Comparison of ENCODE assay signal across 9 mouse cellular contexts in the genomic region with DNA sequence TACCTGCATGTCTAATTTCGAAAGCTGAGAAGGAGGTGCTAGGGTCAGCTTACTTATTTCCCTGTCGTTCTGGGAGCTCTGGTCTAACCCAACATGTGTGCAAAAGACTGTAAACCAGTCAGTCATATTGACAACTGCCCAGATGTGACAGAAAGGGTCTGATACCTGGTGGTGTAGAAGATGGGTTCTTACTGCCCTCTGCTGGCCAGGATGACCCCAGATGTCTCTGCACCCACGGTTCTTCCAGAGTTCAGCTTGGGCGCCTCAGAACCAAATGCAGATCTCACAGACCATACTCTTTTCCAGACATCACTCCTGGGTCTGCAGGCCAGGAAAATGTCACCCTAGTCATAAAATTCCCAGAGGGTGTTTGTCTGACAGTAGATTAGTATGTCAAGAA. TPM values are rescaled to one million over a fixed set of nuclear protein-coding genes. Genes with fewer than 3 reads are reported as not detected.
A peak's percentile ranks its signal among the peaks of the same experiment; 100 is the strongest.
DNase-seq lines count a peak whose midpoint lies in the region; ATAC-seq and TF ChIP-seq lines count a peak whose summit lies in the region.
"Had no signal": no experiment of that assay in that cellular context is flagged by ENCODE, and none has a peak within 500 bp of the region (broad histone marks: within the 10 kb centered on the region; RNA-seq: fewer than 3 reads in every experiment).

No protein-coding gene starts in this region.

- H3K4me1 ChIP-seq in cerebellum, adult 2 months (ENCODE audit: control insufficient read depth, insufficient read depth, low read length) = peaks cover 11% of the 10 kb centered on the region
- peaks cover 15% of the 10 kb centered on the region for H3K4me1 ChIP-seq in heart, postnatal 0 days (ENCODE audit: control insufficient read depth, insufficient read depth)
- no peaks in the 10 kb centered on the region for H3K4me1 ChIP-seq in liver, postnatal 0 days (ENCODE audit: insufficient read depth)
- no peaks in the 10 kb centered on the region for H3K4me1 ChIP-seq in spleen, adult 2 months (ENCODE audit: control insufficient read depth, insufficient read depth, insufficient read length)
- H3K4me1 ChIP-seq: hindbrain, embryonic 15.5 days had no signal

- peak; percentile 28; the same call in 1 of the 2 replicates for TF ChIP-seq CTCF in cerebellum, adult 2 months (IDR thresholded peaks at IDR 0.05; ENCODE audit: borderline replicate concordance, insufficient read depth, low read depth, low read length)
- TF ChIP-seq CTCF in heart, postnatal 0 days (IDR thresholded peaks at IDR 0.05; ENCODE audit: low read depth) = peak; percentile 67
- TF ChIP-seq CTCF in liver, postnatal 0 days (IDR thresholded peaks at IDR 0.05; ENCODE audit: low read depth) = peak; percentile 81
- TF ChIP-seq CTCF in spleen, adult 2 months (IDR thresholded peaks at IDR 0.05; ENCODE audit: extremely low read depth, insufficient read depth, insufficient read length, insufficient replicate concordance) = peak; percentile 73; the same call in 1 of the 2 replicates

- TF ChIP-seq POLR2A in cerebellum, adult 2 months (IDR thresholded peaks at IDR 0.05; ENCODE audit: borderline replicate concordance, insufficient read depth, low read length) = no peak
- TF ChIP-seq POLR2A in spleen, adult 2 months (IDR thresholded peaks at IDR 0.05; ENCODE audit: low read depth, low read length) = no peak

- no peaks in the 10 kb centered on the region for H3K36me3 ChIP-seq in heart, postnatal 0 days (replicated peaks; ENCODE audit: control insufficient read depth, insufficient read depth, low read length)
- H3K36me3 ChIP-seq in liver, postnatal 0 days (replicated peaks; ENCODE audit: insufficient read depth, low read length) = no peaks in the 10 kb centered on the region
- no peaks in the 10 kb centered on the region for H3K36me3 ChIP-seq in spleen, adult 2 months (ENCODE audit: control insufficient read depth, insufficient read depth, low read length)
- H3K36me3 ChIP-seq: hindbrain, embryonic 15.5 days had no signal

- no peak overlapping the region for H3K9ac ChIP-seq in heart, postnatal 0 days (replicated peaks; ENCODE audit: low read depth, low read length)
- no peak overlapping the region for H3K9ac ChIP-seq in liver, postnatal 0 days (replicated peaks)
- H3K9ac ChIP-seq: hindbrain, embryonic 15.5 days had no signal

- TF ChIP-seq EP300 in heart, postnatal 0 days (IDR thresholded peaks at IDR 0.05; ENCODE audit: low read depth) = no peak
- TF ChIP-seq EP300 in liver, postnatal 0 days (IDR thresholded peaks at IDR 0.05; ENCODE audit: low read depth) = no peak

- H3K4me3 ChIP-seq in cerebellum, adult 2 months (replicated peaks; ENCODE audit: insufficient read depth, low read depth, low read length) = no peak overlapping the region
- H3K4me3 ChIP-seq in heart, postnatal 0 days (ENCODE audit: low read depth, low read length) = no peak overlapping the region
- H3K4me3 ChIP-seq in liver, postnatal 0 days (ENCODE audit: low read depth, low read length) = no peak overlapping the region
- no peak overlapping the region for H3K4me3 ChIP-seq in spleen, adult 2 months (ENCODE audit: extremely low read depth, insufficient read depth, insufficient read length)
- H3K4me3 ChIP-seq: hindbrain, embryonic 15.5 days had no signal

- no peak for DNase-seq in cerebellum, adult 2 months
- DNase-seq in cerebellum, postnatal 4 days (ENCODE audit: low spot score in 2 of 2) = no peak
- DNase-seq in 416B (ENCODE audit: low read depth) = peak; percentile 58
- peak; percentile 80 to 85 for DNase-seq in adrenal gland, postnatal 36 days
- peak; percentile 51 for DNase-seq in heart, postnatal 0 days (ENCODE audit: low spot score)
- DNase-seq in liver, postnatal 0 days = peak; percentile 74
- peak; percentile 35 to 71 for DNase-seq in spleen, adult 2 months (ENCODE audit: low read depth in 1 of 2, low spot score in 2 of 2)
- DNase-seq in frontal cortex, postnatal 14 days (ENCODE audit: low spot score in 2 of 2) = no peak

- H3K9me3 ChIP-seq in heart, postnatal 0 days (replicated peaks; ENCODE audit: control insufficient read depth, low read length) = no peaks in the 10 kb centered on the region
- H3K9me3 ChIP-seq in liver, postnatal 0 days (ENCODE audit: low read length) = no peaks in the 10 kb centered on the region
- H3K9me3 ChIP-seq: hindbrain, embryonic 15.5 days had no signal

- H3K27ac ChIP-seq in cerebellum, adult 2 months (ENCODE audit: insufficient read depth, low read length) = no peak overlapping the region
- no peak overlapping the region for H3K27ac ChIP-seq in heart, postnatal 0 days (ENCODE audit: low read depth)
- no peak overlapping the region for H3K27ac ChIP-seq in liver, postnatal 0 days (ENCODE audit: low read depth)
- no peak overlapping the region for H3K27ac ChIP-seq in spleen, adult 2 months (ENCODE audit: insufficient read depth, low read length)
- H3K27ac ChIP-seq: hindbrain, embryonic 15.5 days had no signal

- 69% methylated on average over 4 of the region's 4 CpGs for WGBS in cerebellum, adult 2 months
- 41% methylated on average over 4 of the region's 4 CpGs for WGBS in heart, postnatal 0 days
- 33% methylated on average over 4 of the region's 4 CpGs for WGBS in liver, postnatal 0 days (ENCODE audit: insufficient replicate concordance)
- WGBS in spleen, adult 2 months = 38% methylated on average over 4 of the region's 4 CpGs

- ATAC-seq in heart, postnatal 0 days (ENCODE audit: insufficient read depth, low read depth) = peak; percentile 71; the same call in 1 of the 2 replicates
- peak; percentile 47; the same call in 1 of the 2 replicates for ATAC-seq in liver, postnatal 0 days

- no peaks in the 10 kb centered on the region for H3K27me3 ChIP-seq in cerebellum, adult 2 months (ENCODE audit: control insufficient read depth, insufficient read depth, low read length)
- H3K27me3 ChIP-seq in heart, postnatal 0 days (ENCODE audit: control insufficient read depth, insufficient read depth, low read length) = no peaks in the 10 kb centered on the region
- no peaks in the 10 kb centered on the region for H3K27me3 ChIP-seq in liver, postnatal 0 days (ENCODE audit: insufficient read depth, low read length)
- no peaks in the 10 kb centered on the region for H3K27me3 ChIP-seq in spleen, adult 2 months (ENCODE audit: control insufficient read depth, insufficient read depth, low read length)
- H3K27me3 ChIP-seq: hindbrain, embryonic 15.5 days had no signal

- no peak overlapping the region for H3K4me2 ChIP-seq in heart, postnatal 0 days (ENCODE audit: low read depth, low read length)
- H3K4me2 ChIP-seq in liver, postnatal 0 days (ENCODE audit: low read depth, low read length) = no peak overlapping the region
- H3K4me2 ChIP-seq: hindbrain, embryonic 15.5 days had no signal

RNA-seq across cellular contexts. Expression of a gene that starts 51.9 kb away (rescaled TPM):
- polyA plus RNA-seq in cerebellum, adult 2 months (2012; rRNA removed) = 188 and 204 TPM in 2 replicates
- 100 to 1,000 TPM; 613 to 822 TPM for total RNA-seq in adrenal gland, postnatal 36 days (2021)
- total RNA-seq in heart, postnatal 0 days (2014; rRNA removed; ENCODE audit: low replicate concordance) = 7.3 and 17.4 TPM in 2 replicates
- 3.2 and 4.5 TPM in 2 replicates for polyA plus RNA-seq in heart, postnatal 0 days (2015; fragmentation: Nextera tagmentation; extraction: Ambion mirVana)
- polyA plus RNA-seq in liver, postnatal 0 days (2015; fragmentation: Nextera tagmentation; extraction: Ambion mirVana) = 0.96 and 1.2 TPM in 2 replicates
- 16.5 and 20.3 TPM in 2 replicates for polyA plus RNA-seq in spleen, adult 2 months (2012; rRNA removed)

Comparison
In these comparisons a context has a peak if more than half of its experiments do, and no peak if none do; other contexts are left out.
1. DNase-seq: peak in 416B (single experiment), adrenal gland, postnatal 36 days (2 of 2), heart, postnatal 0 days (single experiment), liver, postnatal 0 days (single experiment) and spleen, adult 2 months (2 of 2); none in cerebellum, adult 2 months (0 of 2), cerebellum, postnatal 4 days (0 of 2) and frontal cortex, postnatal 14 days (0 of 2).
2. CTCF ChIP-seq: peak in every context shown above with its lines; median percentile 81 in liver, postnatal 0 days; 73 in spleen, adult 2 months; 67 in heart, postnatal 0 days; 28 in cerebellum, adult 2 months.